Mouse (Mus musculus) layer of hippocampus, postnatal 36 days (tissue): ENCODE results near the gene Gm10717. TPM values are rescaled to one million over a fixed set of nuclear protein-coding genes. Genes with fewer than 3 reads are reported as not detected.
"Not testable (repeated sequence)": the region's sequence is repeated elsewhere in the genome, so short reads cannot be mapped to it uniquely, and the experiment has no call there.

Experiments
- DNase-seq, 2 experiments: peaks; one replicate each; pipeline ENCODE4 v3.0.0; 2022
- total RNA-seq, 2 experiments: library from RNA; stranded (reverse); gene quantifications; 2 replicates each; pipeline ENCODE4 v1.2.3; 2021

Gene Gm10717
- total RNA-seq: not detected

- peak; percentile 5 to 21 for DNase-seq
Observed at GRCm38 (mm10) chr9:3024912-3025467, at the start of gene Gm10717. TSS of gene Gm10717 (plus strand) at chr9:3025417.

GRCm38 (mm10) chr9:3000445-3000972 lies 24.7 kb upstream of the Gm10717 start, which contains the start of gene Gm10722:
TSS of gene Gm10722 (plus strand) at chr9:3000922.
- DNase-seq: peak; percentile 5 to 15

GRCm38 (mm10) chr9:3001006-3001405 lies 24.2 kb upstream of the Gm10717 start:
- peak; percentile 4 to 16 for DNase-seq

DNA sequence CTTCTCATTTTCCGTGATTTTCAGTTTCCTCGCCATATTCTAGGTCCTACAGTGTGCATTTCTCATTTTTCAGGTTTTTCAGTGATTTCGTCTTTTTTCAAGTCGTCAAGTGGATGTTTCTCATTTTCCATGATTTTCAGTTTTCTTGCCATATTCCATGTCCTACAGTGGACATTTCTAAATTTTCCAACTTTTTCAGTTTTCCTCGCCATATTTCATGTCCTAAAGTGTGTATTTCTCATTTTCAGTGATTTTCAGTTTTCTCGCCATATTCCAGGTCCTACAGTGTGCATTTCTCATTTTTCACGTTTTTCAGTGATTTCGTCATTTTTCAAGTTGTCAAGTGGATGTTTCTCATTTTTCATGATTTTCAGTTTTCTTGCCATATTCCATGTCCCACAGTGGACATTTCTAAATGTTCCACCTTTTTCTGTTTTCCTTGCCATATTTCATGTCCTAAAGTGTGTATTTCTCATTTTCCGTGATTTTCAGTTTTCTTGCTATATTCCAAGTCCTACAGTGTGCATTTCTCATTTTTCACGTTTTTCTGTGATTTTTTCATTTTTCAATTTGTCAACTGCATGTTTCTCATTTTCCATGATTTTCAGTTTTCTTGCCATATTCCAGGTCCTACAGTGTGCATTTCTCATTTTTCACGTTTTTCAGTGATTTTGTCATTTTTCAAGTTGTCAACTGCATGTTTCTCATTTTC lies 23.1 kb upstream of the Gm10717 start:
- peak; percentile 94 to 99 for DNase-seq

GRCm38 (mm10) chr9:3002794-3003396 lies 22.3 kb upstream of the Gm10717 start, which contains the start of gene Gm11168:
TSS of gene Gm11168 (plus strand) at chr9:3003346.
- DNase-seq: not testable (repeated sequence)

DNA sequence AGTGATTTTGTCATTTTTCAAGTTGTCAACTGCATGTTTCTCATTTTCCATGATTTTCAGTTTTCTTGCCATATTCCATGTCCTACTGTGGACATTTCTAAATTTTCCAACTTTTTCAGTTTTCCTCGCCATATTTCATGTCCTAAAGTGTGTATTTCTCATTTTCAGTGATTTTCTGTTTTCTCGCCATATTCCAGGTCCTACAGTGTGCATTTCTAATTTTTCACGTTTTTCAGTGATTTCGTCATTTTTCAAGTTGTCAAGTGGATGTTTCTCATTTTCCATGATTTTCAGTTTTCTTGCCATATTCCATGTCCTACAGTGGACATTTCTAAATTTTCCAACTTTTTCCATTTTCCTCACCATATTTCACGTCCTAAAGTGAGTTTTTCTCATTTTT lies 19.0 kb upstream of the Gm10717 start:
- DNase-seq: not testable (repeated sequence)

GRCm38 (mm10) chr9:3006636-3007035 lies 18.6 kb upstream of the Gm10717 start:
- peak; percentile 95 to 100 for DNase-seq

DNA sequence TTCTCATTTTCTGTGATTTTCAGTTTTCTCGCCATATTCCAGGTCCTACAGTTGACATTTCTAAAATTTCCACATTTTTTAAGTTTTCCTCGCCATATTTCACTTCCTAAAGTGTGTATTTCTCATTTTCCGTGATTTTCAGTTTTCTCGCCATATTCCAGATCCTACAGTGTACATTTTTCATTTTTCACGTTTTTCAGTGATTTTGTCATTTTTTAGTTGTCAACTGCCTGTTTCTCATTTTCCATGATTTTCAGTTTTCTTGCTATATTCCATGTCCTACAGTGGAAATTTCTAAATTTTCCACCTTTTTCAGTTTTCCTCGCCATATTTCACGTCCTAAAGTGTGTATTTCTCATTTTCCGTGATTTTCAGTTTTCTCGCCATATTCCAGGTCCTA lies 17.9 kb upstream of the Gm10717 start:
- not testable (repeated sequence) for DNase-seq

- not testable (repeated sequence) for DNase-seq
Observed at GRCm38 (mm10) chr9:3009331-3009730, 15.9 kb upstream of the Gm10717 start.

- not testable (repeated sequence) for DNase-seq
Observed at GRCm38 (mm10) chr9:3012054-3012621, 13.1 kb upstream of the Gm10717 start.

DNA sequence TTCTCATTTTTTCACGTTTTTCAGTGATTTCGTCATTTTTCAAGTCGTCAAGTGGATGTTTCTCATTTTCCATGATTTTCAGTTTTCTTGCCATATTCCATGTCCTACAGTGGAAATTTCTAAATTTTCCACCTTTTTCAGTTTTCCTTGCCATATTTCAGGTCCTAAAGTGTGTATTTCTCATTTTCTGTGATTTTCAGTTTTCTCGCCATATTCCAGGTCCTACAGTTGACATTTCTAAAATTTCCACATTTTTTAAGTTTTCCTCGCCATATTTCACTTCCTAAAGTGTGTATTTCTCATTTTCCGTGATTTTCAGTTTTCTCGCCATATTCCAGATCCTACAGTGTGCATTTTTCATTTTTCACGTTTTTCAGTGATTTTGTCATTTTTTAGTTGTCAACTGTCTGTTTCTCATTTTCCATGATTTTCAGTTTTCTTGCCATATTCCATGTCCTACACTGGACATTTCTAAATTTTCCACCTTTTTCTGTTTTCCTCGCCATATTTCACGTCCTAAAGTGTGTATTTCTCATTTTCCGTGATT lies 12.4 kb upstream of the Gm10717 start, which contains the start of gene Gm10721:
TSS of gene Gm10721 (plus strand) at position 408 of the 547 bp plus-strand sequence.
- not testable (repeated sequence) for DNase-seq

GRCm38 (mm10) chr9:3015354-3015753 lies 9.9 kb upstream of the Gm10717 start, which contains the start of gene Gm10720:
TSS of gene Gm10720 (plus strand) at chr9:3015654.
- DNase-seq: not testable (repeated sequence)

- DNase-seq: not testable (repeated sequence)
Observed at GRCm38 (mm10) chr9:3015896-3016295, 9.3 kb upstream of the Gm10717 start.

- not testable (repeated sequence) for DNase-seq
Observed at GRCm38 (mm10) chr9:3017108-3017507, 8.1 kb upstream of the Gm10717 start, which contains the start of gene Gm10719. TSS of gene Gm10719 (plus strand) at chr9:3017408.

DNA sequence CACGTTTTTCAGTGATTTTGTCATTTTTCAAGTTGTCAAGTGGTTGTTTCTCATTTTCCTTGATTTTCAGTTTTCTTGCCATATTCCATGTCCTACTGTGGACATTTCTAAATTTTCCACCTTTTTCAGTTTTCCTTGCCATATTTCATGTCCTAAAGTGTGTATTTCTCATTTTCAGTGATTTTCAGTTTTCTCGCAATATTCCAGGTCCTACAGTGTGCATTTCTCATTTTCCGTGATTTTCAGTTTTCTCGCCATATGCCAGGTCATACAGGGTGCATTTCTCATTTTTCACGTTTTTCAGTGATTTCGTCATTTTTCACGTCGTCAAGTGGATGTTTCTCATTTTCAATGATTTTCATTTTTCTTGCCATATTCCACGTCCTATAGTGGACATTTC lies 6.3 kb upstream of the Gm10717 start:
- peak; percentile 66 to 70 for DNase-seq

- peak; percentile 47 to 55 for DNase-seq
Observed at GRCm38 (mm10) chr9:3019835-3020727, 5.1 kb upstream of the Gm10717 start.

DNA sequence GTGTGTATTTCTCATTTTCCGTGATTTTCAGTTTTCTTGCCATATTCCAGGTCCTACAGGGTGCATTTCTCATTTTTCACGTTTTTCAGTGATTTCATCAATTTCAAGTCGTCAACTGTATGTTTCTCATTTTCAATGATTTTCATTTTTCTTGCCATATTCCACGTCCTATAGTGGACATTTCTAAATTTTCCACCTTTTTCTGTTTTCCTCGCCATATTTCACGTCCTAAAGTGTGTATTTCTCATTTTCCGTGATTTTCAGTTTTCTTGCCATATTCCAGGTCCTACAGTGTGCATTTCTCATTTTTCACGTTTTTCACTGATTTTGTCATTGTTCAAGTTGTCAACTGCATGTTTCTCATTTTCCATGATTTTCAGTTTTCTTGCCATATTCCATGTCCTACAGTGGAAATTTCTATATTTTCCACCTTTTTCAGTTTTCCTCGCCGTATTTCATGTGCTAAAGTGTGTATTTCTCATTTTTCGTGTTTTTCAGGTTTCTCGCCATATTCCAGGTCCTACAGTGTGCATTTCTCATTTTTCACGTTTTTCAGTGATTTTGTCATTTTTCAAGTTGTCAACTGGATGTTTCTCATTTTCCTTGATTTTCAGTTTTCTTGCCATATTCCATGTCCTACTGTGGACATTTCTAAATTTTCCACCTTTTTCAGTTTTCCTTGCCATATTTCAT lies 2.8 kb upstream of the Gm10717 start:
- DNase-seq: peak; percentile 54 to 76

GRCm38 (mm10) chr9:3023312-3023984 lies 1.8 kb upstream of the Gm10717 start, which contains the start of gene Gm10718:
TSS of gene Gm10718 (plus strand) at chr9:3023547.
- peak; percentile 35 to 37 for DNase-seq

GRCm38 (mm10) chr9:3023985-3024648 lies 1.1 kb upstream of the Gm10717 start:
- peak; percentile 99 to 100 for DNase-seq
